Mouse (Mus musculus) gastrocnemius, postnatal 10 days (tissue): ENCODE results near the gene Ms4a4c. TPM values are rescaled to one million over a fixed set of nuclear protein-coding genes. Genes with fewer than 3 reads are reported as not detected.
"Not testable (repeated sequence)": the region's sequence is repeated elsewhere in the genome, so short reads cannot be mapped to it uniquely, and the experiment has no call there.

Source experiments
- DNase-seq: peaks from one replicate; pipeline ENCODE4 v3.0.0; 2021; ENCODE audit warnings: mixed read lengths
- long read RNA-seq, 2 experiments: library from polyadenylated mRNA; stranded (forward); transcript quantifications; one replicate each; pipeline ENCODE4 v2.0.0; 2021
- total RNA-seq, 2 experiments: library from RNA; stranded (reverse); gene quantifications; 2 replicates each; pipeline ENCODE4 v1.2.3; 2021

Ms4a4c gene
- total RNA-seq = not detected
- long read RNA-seq, experiment 1 = 0 reads
- long read RNA-seq, experiment 2 = 0 reads

GRCm38 (mm10) chr19:11404527-11404926 lies at the start of gene Ms4a4c:
Gene Ms4a4c (plus strand): TSS chr19:11404770.
- DNase-seq = no peak

- DNase-seq = no peak
These were observed 48.8 kb upstream of the Ms4a4c start for GRCm38 (mm10) chr19:11355730-11356129.

DNA sequence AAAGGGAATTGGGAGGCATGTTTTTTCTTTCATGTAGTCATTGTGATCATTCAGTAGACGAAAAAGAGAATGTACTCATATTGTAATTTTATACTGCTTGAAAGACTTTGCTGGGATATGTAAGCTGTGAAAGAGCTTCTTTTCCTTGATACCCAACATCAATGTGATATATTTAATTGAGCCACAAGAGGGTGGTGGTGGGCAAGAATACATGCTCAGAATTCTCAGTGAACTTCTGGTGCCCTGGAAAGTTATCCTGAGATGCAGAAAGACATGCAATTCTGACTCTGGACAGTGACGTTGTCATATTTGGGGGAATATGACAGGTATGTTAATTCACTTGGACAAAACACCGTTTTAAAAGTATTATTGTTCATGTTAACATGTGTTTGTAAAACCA lies 44.5 kb upstream of the Ms4a4c start:
- DNase-seq = no peak

GRCm38 (mm10) chr19:11362002-11362401 lies 42.6 kb upstream of the Ms4a4c start:
- no peak for DNase-seq

DNA sequence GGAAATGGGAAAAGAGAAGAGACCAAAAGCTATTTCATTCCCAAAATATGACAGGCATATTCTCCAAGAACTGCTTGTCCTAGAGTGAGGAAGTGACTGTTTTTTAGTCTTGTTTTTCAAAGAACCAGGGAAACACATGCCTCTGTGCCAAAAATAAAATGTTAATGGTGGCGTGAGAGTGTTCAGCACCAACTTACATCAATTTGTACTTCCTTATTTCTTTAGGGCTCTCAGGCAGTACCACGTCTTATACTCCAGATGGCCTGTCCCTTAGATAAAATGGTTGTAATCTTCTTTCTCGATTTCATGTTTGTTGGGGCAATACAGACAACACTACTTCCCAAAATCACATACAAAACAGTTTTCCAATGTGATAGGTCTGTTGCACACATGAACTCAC lies 36.3 kb upstream of the Ms4a4c start:
- DNase-seq = no peak

GRCm38 (mm10) chr19:11371181-11371580 lies 33.4 kb upstream of the Ms4a4c start:
- no peak for DNase-seq

GRCm38 (mm10) chr19:11375273-11375672 lies 29.3 kb upstream of the Ms4a4c start, which contains the start of gene Ms4a4a:
Gene Ms4a4a (plus strand): TSS chr19:11375523.
- no peak for DNase-seq

DNA sequence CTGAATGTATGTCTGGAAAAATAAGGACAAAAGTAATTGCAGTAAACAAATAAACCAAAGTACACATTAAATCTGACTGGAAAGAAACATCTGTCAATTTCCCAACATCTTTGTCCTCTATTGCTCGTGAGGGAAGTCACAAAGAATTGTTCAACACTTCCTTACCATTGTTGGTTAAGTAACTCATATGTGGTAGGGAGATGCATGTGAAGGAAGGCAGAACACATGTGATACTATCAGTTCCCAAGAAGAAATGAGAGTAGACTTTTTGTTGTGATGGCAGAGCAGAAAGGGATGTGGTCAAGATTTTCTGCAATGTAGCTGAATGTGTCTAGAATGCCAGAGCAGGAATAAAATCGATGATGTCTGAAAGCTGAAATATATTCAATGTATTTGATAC lies 28.2 kb upstream of the Ms4a4c start:
- DNase-seq = no peak

- no peak for DNase-seq
These were observed 17.5 kb upstream of the Ms4a4c start for GRCm38 (mm10) chr19:11387109-11387508.

GRCm38 (mm10) chr19:11387685-11388084 lies 16.9 kb upstream of the Ms4a4c start:
- DNase-seq = no peak

DNA sequence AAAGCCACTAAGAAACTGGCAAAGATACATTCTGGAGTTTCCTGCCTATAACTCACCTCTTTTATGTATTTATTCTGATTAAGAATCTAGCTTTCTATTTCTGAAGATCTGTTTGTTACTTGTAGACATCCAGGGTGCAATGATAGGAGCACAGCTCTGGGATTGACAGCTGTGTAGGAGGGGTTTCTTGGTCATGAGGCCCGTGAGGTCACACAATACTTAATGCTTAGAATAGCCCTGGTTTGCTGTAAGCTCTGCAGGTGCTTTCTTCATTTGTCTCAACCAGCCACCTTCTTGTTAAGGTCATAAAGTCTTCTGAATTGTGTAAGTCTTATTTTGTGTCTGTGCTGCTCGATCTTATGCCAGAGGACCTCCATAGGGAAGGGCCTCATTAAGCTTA lies 15.6 kb upstream of the Ms4a4c start:
- DNase-seq = no peak

DNA sequence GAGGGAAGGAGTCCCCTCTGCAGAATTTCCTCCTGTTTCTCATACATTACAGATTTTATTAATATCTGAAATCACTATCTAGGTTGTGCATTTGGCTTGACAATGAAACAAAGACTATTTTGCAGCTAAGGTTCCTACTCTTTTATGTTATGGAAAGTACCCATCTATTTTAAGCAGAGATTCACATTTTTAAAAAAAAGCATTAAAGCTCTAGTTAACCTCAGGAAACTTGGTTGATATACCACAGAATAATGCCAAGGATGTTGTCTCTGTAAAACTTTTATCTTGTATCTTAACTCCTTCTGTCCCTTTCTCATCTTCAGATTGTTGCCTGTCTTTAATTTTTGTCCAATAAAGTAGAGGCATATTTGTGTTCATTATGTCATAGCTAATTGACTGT lies 8.8 kb upstream of the Ms4a4c start:
- no peak for DNase-seq

- no peak for DNase-seq
These were observed 2.9 kb downstream of the Ms4a4c start for GRCm38 (mm10) chr19:11407428-11407827.

- no peak for DNase-seq
These were observed 4.0 kb downstream of the Ms4a4c start for GRCm38 (mm10) chr19:11408591-11408990.

DNA sequence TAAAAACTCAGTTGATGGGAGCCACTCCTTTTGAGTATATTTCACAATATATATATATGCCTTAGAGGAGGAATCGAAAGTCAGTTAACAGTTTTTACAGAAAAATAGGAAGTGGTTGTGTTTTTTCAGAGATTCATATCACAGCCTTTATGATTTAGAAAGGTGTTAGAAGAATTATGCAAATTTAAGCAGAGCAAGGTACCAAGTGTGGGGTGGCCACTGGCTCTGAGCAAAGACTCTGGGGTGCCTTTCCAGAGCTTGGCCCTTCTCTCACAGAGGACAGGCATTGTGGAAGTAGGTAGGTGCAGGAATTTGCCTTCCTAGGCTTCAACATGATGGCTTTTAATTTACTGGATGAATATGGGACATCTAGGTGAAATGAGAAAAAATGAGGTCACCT lies 7.1 kb downstream of the Ms4a4c start:
- no peak for DNase-seq

- no peak for DNase-seq
These were observed 9.5 kb downstream of the Ms4a4c start for GRCm38 (mm10) chr19:11414084-11414483.

- DNase-seq = no peak
These were observed 11.0 kb downstream of the Ms4a4c start for GRCm38 (mm10) chr19:11415581-11415980.

DNA sequence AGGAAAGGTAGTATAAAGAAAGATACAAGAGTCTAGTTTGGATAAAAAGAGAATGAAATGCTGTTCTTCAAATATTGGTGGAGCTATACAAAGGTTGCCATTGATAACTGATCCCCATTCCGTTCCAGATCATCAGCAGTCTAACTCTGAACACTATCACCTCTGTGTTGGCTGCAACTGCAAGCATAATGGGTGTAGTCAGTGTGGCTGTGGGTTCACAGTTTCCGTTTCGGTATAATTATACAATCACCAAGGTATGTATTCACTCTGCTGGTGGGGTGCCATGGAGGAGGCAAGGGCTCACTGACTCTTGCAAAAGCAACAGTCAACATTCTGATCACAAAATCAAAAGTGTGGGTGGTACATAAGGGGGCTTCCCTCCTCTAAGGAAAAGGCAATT lies 14.3 kb downstream of the Ms4a4c start:
- not testable (repeated sequence) for DNase-seq

DNA sequence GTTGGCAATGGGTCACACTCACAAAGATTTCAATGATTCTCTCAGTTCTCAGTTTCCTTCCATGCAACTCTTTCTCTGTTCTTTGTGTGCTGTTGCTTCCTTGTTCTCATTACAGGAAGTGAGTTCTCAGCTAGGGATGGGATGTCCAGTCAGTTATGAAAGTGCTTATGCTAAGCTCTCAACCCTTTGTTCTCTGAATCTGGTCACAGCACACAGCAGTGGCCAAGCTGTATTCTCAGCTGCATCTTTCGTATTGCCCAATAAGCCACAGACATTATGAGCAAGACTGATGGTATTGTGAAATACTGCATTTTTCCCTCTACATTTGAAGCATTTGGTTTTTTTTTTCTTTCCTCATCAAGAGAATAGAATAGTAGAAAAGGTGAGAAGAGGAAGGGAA lies 26.6 kb downstream of the Ms4a4c start:
- not testable (repeated sequence) for DNase-seq

- DNase-seq = no peak
These were observed 30.7 kb downstream of the Ms4a4c start for GRCm38 (mm10) chr19:11435058-11435834.

- no peak for DNase-seq
These were observed 38.8 kb downstream of the Ms4a4c start, which contains the start of gene Ms4a4b for GRCm38 (mm10) chr19:11443338-11443737. Gene Ms4a4b (plus strand): TSS chr19:11443553.

DNA sequence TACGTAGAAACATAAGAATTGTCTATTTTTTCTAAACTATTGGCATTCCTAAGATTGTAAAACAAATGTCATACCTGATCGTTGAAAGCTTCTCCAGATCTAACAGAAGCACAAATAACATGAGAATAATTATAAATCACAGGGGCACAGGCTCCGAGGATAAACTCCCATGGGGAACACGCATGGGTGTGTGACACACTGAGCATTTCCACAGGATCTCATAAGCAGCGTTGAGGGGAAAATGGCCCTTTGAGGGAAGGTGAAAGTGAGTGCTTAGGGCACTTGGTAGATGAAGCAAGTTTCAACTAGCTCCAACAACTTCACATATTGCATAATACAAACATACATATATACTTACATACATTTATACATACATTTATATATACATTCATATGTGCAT lies 39.4 kb downstream of the Ms4a4c start:
- no peak for DNase-seq

- DNase-seq = no peak
These were observed 42.7 kb downstream of the Ms4a4c start for GRCm38 (mm10) chr19:11447238-11447637.

GRCm38 (mm10) chr19:11459041-11459440 lies 54.5 kb downstream of the Ms4a4c start:
- not testable (repeated sequence) for DNase-seq
